In genomic region chr17:63225959-63226358, GRCm38 (mm10) we compare ENCODE assay signal across 24 mouse cellular contexts.
"Had no signal": no experiment of that assay in that cellular context is flagged by ENCODE, and none has a peak within 500 bp of the region (broad histone marks: within the 10 kb centered on the region; RNA-seq: fewer than 3 reads in every experiment).

No protein-coding gene starts in this region.

- H3K9ac ChIP-seq: heart, embryonic 13.5 days; heart, embryonic 15.5 days; hindbrain, embryonic 13.5 days; hindbrain, embryonic 15.5 days; intestine, embryonic 15.5 days; limb, embryonic 13.5 days; limb, embryonic 15.5 days; liver, embryonic 12.5 days; liver, embryonic 14.5 days had no signal

- H3K27me3 ChIP-seq: heart, embryonic 13.5 days; heart, embryonic 15.5 days; hindbrain, embryonic 13.5 days; hindbrain, embryonic 15.5 days; intestine, embryonic 15.5 days; limb, embryonic 13.5 days; limb, embryonic 15.5 days; liver, embryonic 12.5 days had no signal

- H3K4me1 ChIP-seq: heart, embryonic 10.5 days; heart, embryonic 13.5 days; heart, embryonic 15.5 days; intestine, embryonic 15.5 days; limb, embryonic 13.5 days; limb, embryonic 15.5 days had no signal

- ATAC-seq: hindbrain, postnatal 0 days; intestine, embryonic 15.5 days; liver, embryonic 12.5 days had no signal

- H3K36me3 ChIP-seq: heart, embryonic 10.5 days; heart, embryonic 13.5 days; heart, embryonic 15.5 days; hindbrain, embryonic 13.5 days; hindbrain, embryonic 15.5 days; intestine, embryonic 15.5 days; limb, embryonic 13.5 days; limb, embryonic 15.5 days; liver, embryonic 12.5 days had no signal

- H3K4me3 ChIP-seq: heart, embryonic 10.5 days; heart, embryonic 13.5 days; heart, embryonic 15.5 days; hindbrain, embryonic 13.5 days; hindbrain, embryonic 15.5 days; intestine, embryonic 15.5 days; limb, embryonic 13.5 days; limb, embryonic 15.5 days; liver, embryonic 12.5 days had no signal

- H3K9me3 ChIP-seq: heart, embryonic 10.5 days; heart, embryonic 13.5 days; heart, embryonic 15.5 days; hindbrain, embryonic 13.5 days; hindbrain, embryonic 15.5 days; intestine, embryonic 15.5 days; limb, embryonic 13.5 days; limb, embryonic 15.5 days; liver, embryonic 12.5 days had no signal

- H3K4me2 ChIP-seq: heart, embryonic 13.5 days; heart, embryonic 15.5 days; hindbrain, embryonic 13.5 days; hindbrain, embryonic 15.5 days; intestine, embryonic 15.5 days; limb, embryonic 13.5 days; limb, embryonic 15.5 days; liver, embryonic 12.5 days had no signal

- H3K27ac ChIP-seq: heart, embryonic 10.5 days; heart, embryonic 13.5 days; heart, embryonic 15.5 days; hindbrain, embryonic 13.5 days; hindbrain, embryonic 15.5 days; hindbrain, postnatal 0 days; intestine, embryonic 15.5 days; kidney, postnatal 0 days; limb, embryonic 13.5 days; limb, embryonic 15.5 days; liver, embryonic 12.5 days; liver, embryonic 14.5 days had no signal

- DNase-seq: gastrocnemius, postnatal 14 days; gastrocnemius, postnatal 36 days; heart, adult 18-20 months; heart, postnatal 14 days; heart, postnatal 36 days; kidney, adult 18-20 months; kidney, adult 8-10 months; kidney, postnatal 25 days; layer of hippocampus, adult 9-11 months; layer of hippocampus, postnatal 36 days; left cerebral cortex, postnatal 4 days; lung, adult 18-20 months had no signal
